Mouse (Mus musculus) urinary bladder, postnatal 25 days (tissue): ENCODE measurements around the gene Selenos.
"Not testable (repeated sequence)": the region's sequence is repeated elsewhere in the genome, so short reads cannot be mapped to it uniquely, and the experiment has no call there.

Experiments used
- DNase-seq: peaks from one replicate; pipeline ENCODE4 v3.0.0; 2022; ENCODE audit warnings: low spot score

Selenos gene

GRCm38 (mm10) chr7:66079364-66080230, at the start of gene Selenos:
Gene Selenos, plus strand, starts transcription at chr7:66079649.
- peak; percentile 93 for DNase-seq

- no peak for DNase-seq
These were observed 42.6 kb upstream of the Selenos start for GRCm38 (mm10) chr7:66036809-66037208.

GRCm38 (mm10) chr7:66038261-66038660, 41.2 kb upstream of the Selenos start:
- no peak for DNase-seq

GRCm38 (mm10) chr7:66038730-66039129, 40.7 kb upstream of the Selenos start:
- no peak for DNase-seq

GRCm38 (mm10) chr7:66040026-66040814, 39.2 kb upstream of the Selenos start:
- DNase-seq = no peak

- DNase-seq = no peak
These were observed 35.6 kb upstream of the Selenos start, which contains the start of gene Gm45213 for GRCm38 (mm10) chr7:66043552-66044459. Gene Gm45213, plus strand, starts transcription at chr7:66043602.

- no peak for DNase-seq
These were observed 34.8 kb upstream of the Selenos start for GRCm38 (mm10) chr7:66044617-66045016.

- no peak for DNase-seq
These were observed 32.2 kb upstream of the Selenos start for GRCm38 (mm10) chr7:66046921-66047918.

- DNase-seq = no peak
These were observed 31.5 kb upstream of the Selenos start for GRCm38 (mm10) chr7:66047975-66048374.

GRCm38 (mm10) chr7:66048446-66049230, 30.8 kb upstream of the Selenos start:
- no peak for DNase-seq

- no peak for DNase-seq
These were observed 25.4 kb upstream of the Selenos start for GRCm38 (mm10) chr7:66053946-66054483.

- DNase-seq = not testable (repeated sequence)
These were observed 24.1 kb upstream of the Selenos start for GRCm38 (mm10) chr7:66055356-66055755.

- DNase-seq = no peak
These were observed 20.7 kb upstream of the Selenos start, which contains the start of gene Snrpa1 for GRCm38 (mm10) chr7:66058703-66059102. Gene Snrpa1, plus strand, starts transcription at chr7:66059003.

GRCm38 (mm10) chr7:66060066-66060956, 19.1 kb upstream of the Selenos start:
- DNase-seq = peak; percentile 86

GRCm38 (mm10) chr7:66061057-66061456, 18.4 kb upstream of the Selenos start:
- no peak for DNase-seq

GRCm38 (mm10) chr7:66076411-66076810, 3.0 kb upstream of the Selenos start:
- no peak for DNase-seq

GRCm38 (mm10) chr7:66080231-66080613, 773 bp downstream of the Selenos start:
- no peak for DNase-seq

- no peak for DNase-seq
These were observed 4.3 kb downstream of the Selenos start for GRCm38 (mm10) chr7:66083757-66084156.
